Mouse (Mus musculus): ENCODE results near the gene Olfr479. TPM values are rescaled to one million over a fixed set of nuclear protein-coding genes. Genes with fewer than 3 reads are reported as not detected.

Gene Olfr479
- polyA plus RNA-seq, 1 experiment from 2014 or later: not detected

Other genes starting within 250 kb of the Olfr479 start
- not detected in 2 replicates for gene Ovch2, start 249.5 kb upstream of the Olfr479 start, polyA plus RNA-seq (2014; fragmentation: Nextera tagmentation; extraction: Ambion mirVana)
- not detected in 2 replicates for gene Olfr467, start 238.4 kb upstream of the Olfr479 start, polyA plus RNA-seq (2014; fragmentation: Nextera tagmentation; extraction: Ambion mirVana)
- not detected in 2 replicates for gene Olfr469, start 225.2 kb upstream of the Olfr479 start, polyA plus RNA-seq (2014; fragmentation: Nextera tagmentation; extraction: Ambion mirVana)
- gene Olfr470, start 203.2 kb upstream of the Olfr479 start, polyA plus RNA-seq (2014; fragmentation: Nextera tagmentation; extraction: Ambion mirVana): not detected in 2 replicates
- gene Olfr472, start 152.8 kb upstream of the Olfr479 start, polyA plus RNA-seq (2014; fragmentation: Nextera tagmentation; extraction: Ambion mirVana): not detected in 2 replicates
- not detected in 2 replicates for gene Olfr473, start 120.2 kb upstream of the Olfr479 start, polyA plus RNA-seq (2014; fragmentation: Nextera tagmentation; extraction: Ambion mirVana)
- not detected in 2 replicates for gene Olfr474, start 96.0 kb upstream of the Olfr479 start, polyA plus RNA-seq (2014; fragmentation: Nextera tagmentation; extraction: Ambion mirVana)
- not detected in 2 replicates for gene Olfr476, start 85.9 kb upstream of the Olfr479 start, polyA plus RNA-seq (2014; fragmentation: Nextera tagmentation; extraction: Ambion mirVana)
- gene Olfr477, start 64.0 kb upstream of the Olfr479 start, polyA plus RNA-seq (2014; fragmentation: Nextera tagmentation; extraction: Ambion mirVana): not detected in 2 replicates
- not detected in 2 replicates for gene Olfr478, start 16.7 kb upstream of the Olfr479 start, polyA plus RNA-seq (2014; fragmentation: Nextera tagmentation; extraction: Ambion mirVana)
- not detected in 2 replicates for gene Olfr480, start 16.7 kb downstream of the Olfr479 start, polyA plus RNA-seq (2014; fragmentation: Nextera tagmentation; extraction: Ambion mirVana)
- gene Olfr481, start 29.2 kb downstream of the Olfr479 start, polyA plus RNA-seq (2014; fragmentation: Nextera tagmentation; extraction: Ambion mirVana): not detected in 2 replicates
- gene Olfr482, start 46.9 kb downstream of the Olfr479 start, polyA plus RNA-seq (2014; fragmentation: Nextera tagmentation; extraction: Ambion mirVana): 0.09 TPM in 1 of 2 replicates, not detected in the other
- not detected in 2 replicates for gene Olfr483, start 50.2 kb downstream of the Olfr479 start, polyA plus RNA-seq (2014; fragmentation: Nextera tagmentation; extraction: Ambion mirVana)
- gene Olfr484, start 76.8 kb downstream of the Olfr479 start, polyA plus RNA-seq (2014; fragmentation: Nextera tagmentation; extraction: Ambion mirVana): not detected in 2 replicates
- gene Olfr485, start 109.2 kb downstream of the Olfr479 start, polyA plus RNA-seq (2014; fragmentation: Nextera tagmentation; extraction: Ambion mirVana): not detected in 2 replicates
- gene Olfr486, start 122.0 kb downstream of the Olfr479 start, polyA plus RNA-seq (2014; fragmentation: Nextera tagmentation; extraction: Ambion mirVana): not detected in 2 replicates
- not detected in 2 replicates for gene Olfr487, start 163.9 kb downstream of the Olfr479 start, polyA plus RNA-seq (2014; fragmentation: Nextera tagmentation; extraction: Ambion mirVana)
- not detected in 2 replicates for gene Olfr488, start 207.7 kb downstream of the Olfr479 start, polyA plus RNA-seq (2014; fragmentation: Nextera tagmentation; extraction: Ambion mirVana)
- not detected in 2 replicates for gene Olfr490, start 238.2 kb downstream of the Olfr479 start, polyA plus RNA-seq (2014; fragmentation: Nextera tagmentation; extraction: Ambion mirVana)